Mouse (Mus musculus) brain, embryonic 14.5 days (tissue): ENCODE data around the gene Sel1l3.

Experiments used
- CTCF ChIP-seq: fragments of 200-500 bp; IDR thresholded peaks from 2 replicates; pipeline ENCODE4 v1.5.1; 2012; ENCODE audit warnings: inconsistent platforms, mild to moderate bottlenecking, moderate library complexity, borderline replicate concordance; ENCODE audit not compliant: insufficient read depth, insufficient read length; ENCODE audit errors: extremely low read depth
- POLR2A ChIP-seq: fragments of 200-500 bp; IDR thresholded peaks from 2 replicates; pipeline ENCODE4 v1.6.1; 2012; ENCODE audit warnings: mild to moderate bottlenecking, inconsistent platforms, borderline replicate concordance; ENCODE audit not compliant: poor library complexity, insufficient read depth, insufficient read length, severe bottlenecking; ENCODE audit errors: extremely low read depth

GRCm38 (mm10) chr5:53174461-53174860 is 39.3 kb downstream of the Sel1l3 start:
- TF ChIP-seq CTCF (no peak), POLR2A (no peak)
